Mouse (Mus musculus) midbrain, embryonic 15.5 days (tissue): Measurements from ENCODE around the gene Gse1. TPM values are rescaled to one million over a fixed set of nuclear protein-coding genes. Genes with fewer than 3 reads are reported as not detected.

Source experiments
- ATAC-seq: fragments of 200-750 bp; cut with Nextera tagmentation; replicated peaks from 2 replicates; pipeline ENCODE4 v1.8.0; 2017; ENCODE audit warnings: moderate TSS enrichment
- H3K27ac ChIP-seq: fragments of 300-500 bp; sonication (generic); 2 replicates; pipeline ENCODE4 v1.5.1; 2015; ENCODE audit warnings: mild to moderate bottlenecking, inconsistent platforms
- H3K27me3 ChIP-seq: fragments of 300-500 bp; sonication (generic); replicated peaks from 2 replicates; pipeline ENCODE4 v1.6.1; 2015; ENCODE audit warnings: inconsistent platforms
- H3K36me3 ChIP-seq: fragments of 300-500 bp; sonication (generic); replicated peaks from 2 replicates; pipeline ENCODE4 v1.6.1; 2015; ENCODE audit warnings: inconsistent platforms
- H3K4me1 ChIP-seq: fragments of 300-500 bp; sonication (generic); 2 replicates; pipeline ENCODE4 v1.6.1; 2015; ENCODE audit warnings: inconsistent platforms
- H3K4me2 ChIP-seq: fragments of 300-500 bp; sonication (generic); 2 replicates; pipeline ENCODE4 v1.6.1; 2015; ENCODE audit warnings: inconsistent platforms, mild to moderate bottlenecking, moderate library complexity
- H3K4me3 ChIP-seq: fragments of 300-500 bp; sonication (generic); 2 replicates; pipeline ENCODE4 v1.5.1; 2015; ENCODE audit warnings: mild to moderate bottlenecking, inconsistent platforms
- H3K9ac ChIP-seq: fragments of 300-500 bp; sonication (generic); 2 replicates; pipeline ENCODE4 v1.6.1; 2015; ENCODE audit warnings: mild to moderate bottlenecking, inconsistent platforms
- H3K9me3 ChIP-seq: fragments of 300-500 bp; sonication (generic); 2 replicates; pipeline ENCODE4 v1.6.1; 2016; ENCODE audit warnings: inconsistent platforms
- WGBS: fragments of 180-500 bp; shearing (Covaris S2); methylation state at CpG from one replicate; pipeline ENCODE4 v1.1.7; 2015; ENCODE audit warnings: mixed read lengths; 5-methylcytosine and 5-hydroxymethylcytosine counted together
- polyA plus RNA-seq: library from polyadenylated mRNA; unstranded; fragments of >200 nt; fragmentation: Nextera tagmentation; extraction: Ambion mirVana; gene quantifications from 2 replicates; pipeline ENCODE4 v1.2.1, GENCODE M21; 2015

Gene Gse1
- polyA plus RNA-seq, 1 experiment from 2014 or later = 21.2 TPM

GRCm38 (mm10) chr8:120264944-120265453 is 36.7 kb downstream of the Gse1 start:
- H3K9ac ChIP-seq = no peak overlapping the region
- H3K9me3 ChIP-seq = no peaks in the 10 kb centered on the region
- ATAC-seq = peak; percentile 34
- peaks cover 49% of the 10 kb centered on the region for H3K4me1 ChIP-seq
- 0 out of 2 replicates have a peak, but pooled peaks cover 3% of the 10 kb centered on the region for H3K27me3 ChIP-seq
- H3K27ac ChIP-seq = peak overlapping the region; percentile 77
- 6% methylated on average over 16 of the region's 16 CpGs for WGBS
- no peak overlapping the region for H3K4me3 ChIP-seq
- H3K36me3 ChIP-seq = no peaks in the 10 kb centered on the region
- H3K4me2 ChIP-seq = peak overlapping the region; percentile 31

GRCm38 (mm10) chr8:120265471-120265870 is 37.2 kb downstream of the Gse1 start:
- Histone ChIP-seq H3K9me3 (no peaks in the 10 kb centered on the region), H3K27me3 (0 out of 2 replicates have a peak, but pooled peaks cover 3% of the 10 kb centered on the region), H3K27ac (peak overlapping the region; percentile 77), H3K36me3 (no peaks in the 10 kb centered on the region), H3K4me1 (peaks cover 52% of the 10 kb centered on the region), H3K4me3 (no peak overlapping the region), H3K9ac (no peak overlapping the region), H3K4me2 (no peak overlapping the region)
- no peak for ATAC-seq
- WGBS = 16% methylated on average over 4 of the region's 4 CpGs

- Histone ChIP-seq H3K4me2 (no peak overlapping the region), H3K4me3 (no peak overlapping the region), H3K9me3 (no peaks in the 10 kb centered on the region), H3K27me3 (no peaks in the 10 kb centered on the region), H3K27ac (no peak overlapping the region; the same call in 1 of the 2 replicates), H3K4me1 (peaks cover 47% of the 10 kb centered on the region), H3K9ac (no peak overlapping the region), H3K36me3 (no peaks in the 10 kb centered on the region)
- 65% methylated on average over 19 of the region's 19 CpGs for WGBS
- ATAC-seq = no peak
Observed at GRCm38 (mm10) chr8:120268541-120268980, 40.3 kb downstream of the Gse1 start.

- no peaks in the 10 kb centered on the region; the same call in 1 of the 2 replicates for H3K27me3 ChIP-seq
- H3K27ac ChIP-seq = peak overlapping the region; percentile 34; the same call in 1 of the 2 replicates
- 58% methylated on average over 13 of the region's 13 CpGs for WGBS
- H3K4me1 ChIP-seq = peaks cover 35% of the 10 kb centered on the region
- peak; percentile 46 for ATAC-seq
- H3K4me2 ChIP-seq = no peak overlapping the region
- H3K4me3 ChIP-seq = no peak overlapping the region
- H3K36me3 ChIP-seq = no peaks in the 10 kb centered on the region
- H3K9ac ChIP-seq = no peak overlapping the region
- no peaks in the 10 kb centered on the region for H3K9me3 ChIP-seq
Observed at GRCm38 (mm10) chr8:120270449-120270848, 42.2 kb downstream of the Gse1 start.

GRCm38 (mm10) chr8:120273430-120273829 is 45.2 kb downstream of the Gse1 start:
- ATAC-seq = no peak
- Histone ChIP-seq H3K4me3 (no peak overlapping the region), H3K36me3 (no peaks in the 10 kb centered on the region), H3K4me1 (peaks cover 38% of the 10 kb centered on the region), H3K27ac (no peak overlapping the region), H3K4me2 (no peak overlapping the region), H3K27me3 (no peaks in the 10 kb centered on the region; the same call in 1 of the 2 replicates), H3K9ac (no peak overlapping the region), H3K9me3 (no peaks in the 10 kb centered on the region)
- 89% methylated on average over 4 of the region's 4 CpGs for WGBS

- no peaks in the 10 kb centered on the region for H3K36me3 ChIP-seq
- peak; percentile 60 for ATAC-seq
- H3K27me3 ChIP-seq = peaks cover 5% of the 10 kb centered on the region; the same call in 1 of the 2 replicates
- peaks cover 20% of the 10 kb centered on the region for H3K4me1 ChIP-seq
- peak overlapping the region; percentile 29 for H3K4me3 ChIP-seq
- H3K9ac ChIP-seq = peak overlapping the region; percentile 39; the same call in 1 of the 2 replicates
- H3K9me3 ChIP-seq = no peaks in the 10 kb centered on the region
- peak overlapping the region; percentile 65 for H3K4me2 ChIP-seq
- H3K27ac ChIP-seq = peak overlapping the region; percentile 67
- under 1% methylated on average over 47 of the region's 49 CpGs for WGBS
Observed at GRCm38 (mm10) chr8:120276051-120276890, 48.0 kb downstream of the Gse1 start.

GRCm38 (mm10) chr8:120276891-120277426 is 48.7 kb downstream of the Gse1 start:
- Histone ChIP-seq H3K9me3 (no peaks in the 10 kb centered on the region), H3K4me2 (peak overlapping the region; percentile 65), H3K27ac (peak overlapping the region; percentile 45; the same call in 1 of the 2 replicates), H3K27me3 (peaks cover 5% of the 10 kb centered on the region; the same call in 1 of the 2 replicates), H3K36me3 (no peaks in the 10 kb centered on the region), H3K4me3 (peak overlapping the region; percentile 29), H3K4me1 (peaks cover 24% of the 10 kb centered on the region), H3K9ac (0 out of 2 replicates have a peak overlapping the region, but pooled peaks have one; percentile 39)
- peak; percentile 2; the same call in 1 of the 2 replicates for ATAC-seq
- 14% methylated on average over 16 of the region's 16 CpGs for WGBS

- peaks cover 33% of the 10 kb centered on the region for H3K4me1 ChIP-seq
- WGBS = 84% methylated on average over 14 of the region's 14 CpGs
- no peak for ATAC-seq
Observed at GRCm38 (mm10) chr8:120278009-120278408, 49.8 kb downstream of the Gse1 start.

GRCm38 (mm10) chr8:120279418-120279817 is 51.2 kb downstream of the Gse1 start:
- H3K4me1 ChIP-seq = peaks cover 45% of the 10 kb centered on the region
- no peak overlapping the region for H3K4me2 ChIP-seq
- no peaks in the 10 kb centered on the region for H3K9me3 ChIP-seq
- 0 out of 2 replicates have a peak, but pooled peaks cover 5% of the 10 kb centered on the region for H3K27me3 ChIP-seq
- no peak for ATAC-seq
- H3K36me3 ChIP-seq = no peaks in the 10 kb centered on the region
- H3K4me3 ChIP-seq = no peak overlapping the region
- 90% methylated on average over 8 of the region's 8 CpGs for WGBS
- H3K9ac ChIP-seq = no peak overlapping the region
- no peak overlapping the region for H3K27ac ChIP-seq

More at GRCm38 (mm10) chr8:120278009-120278408, 49.8 kb downstream of the Gse1 start:
- no peaks in the 10 kb centered on the region for H3K9me3 ChIP-seq
- H3K36me3 ChIP-seq = no peaks in the 10 kb centered on the region
- no peak overlapping the region for H3K4me3 ChIP-seq
- H3K27ac ChIP-seq = no peak overlapping the region
- no peak overlapping the region for H3K9ac ChIP-seq
- H3K27me3 ChIP-seq = peaks cover 5% of the 10 kb centered on the region; the same call in 1 of the 2 replicates
- H3K4me2 ChIP-seq = no peak overlapping the region

- H3K36me3 ChIP-seq = no peaks in the 10 kb centered on the region
- H3K27me3 ChIP-seq = 0 out of 2 replicates have a peak, but pooled peaks cover 5% of the 10 kb centered on the region
- H3K27ac ChIP-seq = no peak overlapping the region
- no peak overlapping the region for H3K4me2 ChIP-seq
- no peak overlapping the region for H3K4me3 ChIP-seq
- 21% methylated on average over 4 of the region's 4 CpGs for WGBS
- no peaks in the 10 kb centered on the region for H3K9me3 ChIP-seq
- peaks cover 51% of the 10 kb centered on the region for H3K4me1 ChIP-seq
- no peak overlapping the region for H3K9ac ChIP-seq
- ATAC-seq = peak; percentile 43
Observed at GRCm38 (mm10) chr8:120281487-120281886, 53.2 kb downstream of the Gse1 start.

GRCm38 (mm10) chr8:120282465-120282864 is 54.2 kb downstream of the Gse1 start:
- H3K4me1 ChIP-seq = peaks cover 43% of the 10 kb centered on the region
- H3K27me3 ChIP-seq = 0 out of 2 replicates have a peak, but pooled peaks cover 5% of the 10 kb centered on the region
- no peak for ATAC-seq
- WGBS = 37% methylated on average over 5 of the region's 5 CpGs
- H3K4me3 ChIP-seq = no peak overlapping the region
- H3K9me3 ChIP-seq = no peaks in the 10 kb centered on the region
- H3K4me2 ChIP-seq = no peak overlapping the region
- peak overlapping the region; percentile 20; the same call in 1 of the 2 replicates for H3K9ac ChIP-seq
- H3K36me3 ChIP-seq = no peaks in the 10 kb centered on the region
- 0 out of 2 replicates have a peak overlapping the region, but pooled peaks have one; percentile 15 for H3K27ac ChIP-seq

GRCm38 (mm10) chr8:120284265-120284664 is 56.0 kb downstream of the Gse1 start:
- Histone ChIP-seq H3K4me2 (no peak overlapping the region), H3K36me3 (no peaks in the 10 kb centered on the region), H3K27me3 (0 out of 2 replicates have a peak, but pooled peaks cover 5% of the 10 kb centered on the region), H3K9ac (no peak overlapping the region), H3K27ac (peak overlapping the region; percentile 27), H3K4me3 (no peak overlapping the region), H3K4me1 (peaks cover 52% of the 10 kb centered on the region), H3K9me3 (no peaks in the 10 kb centered on the region)
- WGBS = 21% methylated on average over 9 of the region's 9 CpGs
- ATAC-seq = no peak
